Mouse (Mus musculus) intestine, postnatal 0 days (tissue): ENCODE measurements around the gene 3110082I17Rik. TPM values are rescaled to one million over a fixed set of nuclear protein-coding genes. Genes with fewer than 3 reads are reported as not detected.

Source experiments
- ATAC-seq: fragments of 200-750 bp; cut with Nextera tagmentation; 2 replicates; pipeline ENCODE4 v1.8.0; 2017; ENCODE audit warnings: mild to moderate bottlenecking, moderate TSS enrichment, moderate library complexity
- H3K27ac ChIP-seq: fragments of 300-500 bp; sonication (generic); 2 replicates; pipeline ENCODE4 v1.5.1; 2014; ENCODE audit warnings: mild to moderate bottlenecking, low read depth, low read length, moderate library complexity
- H3K27me3 ChIP-seq: fragments of 300-500 bp; sonication (generic); replicated peaks from 2 replicates; pipeline ENCODE4 v1.6.1; 2014; ENCODE audit warnings: low read length, mixed read lengths; ENCODE audit not compliant: control insufficient read depth, insufficient read depth
- H3K36me3 ChIP-seq: fragments of 300-500 bp; sonication (generic); 2 replicates; pipeline ENCODE4 v1.6.1; 2014; ENCODE audit warnings: mild to moderate bottlenecking, moderate library complexity; ENCODE audit not compliant: control insufficient read depth, insufficient read depth
- H3K4me1 ChIP-seq: fragments of 300-500 bp; sonication (generic); replicated peaks from 2 replicates; pipeline ENCODE4 v1.6.1; 2014; ENCODE audit warnings: antibody characterized with exemption, low read length, mixed read lengths; ENCODE audit not compliant: control insufficient read depth, insufficient read depth
- H3K4me2 ChIP-seq: fragments of 300-500 bp; sonication (generic); replicated peaks from 2 replicates; pipeline ENCODE4 v1.6.1; 2014; ENCODE audit warnings: low read depth, mild to moderate bottlenecking, moderate library complexity
- H3K4me3 ChIP-seq: fragments of 300-500 bp; sonication (generic); 2 replicates; pipeline ENCODE4 v1.5.1; 2014; ENCODE audit warnings: low read depth, low read length
- H3K9ac ChIP-seq: fragments of 300-500 bp; sonication (generic); 2 replicates; pipeline ENCODE4 v1.6.1; 2014; ENCODE audit warnings: mild to moderate bottlenecking, low read depth, low read length
- H3K9me3 ChIP-seq: fragments of 300-500 bp; sonication (generic); 2 replicates; pipeline ENCODE4 v1.6.1; 2016; ENCODE audit warnings: mixed run types; ENCODE audit not compliant: control insufficient read depth
- CTCF ChIP-seq: sonication (generic); IDR thresholded peaks from 2 replicates; pipeline ENCODE4 v1.5.1; 2016; ENCODE audit warnings: low read depth, mild to moderate bottlenecking, control low read depth, antibody characterized with exemption, moderate library complexity
- WGBS: fragments of 180-500 bp; shearing (Covaris S2); extraction: QIAGEN DNeasy Blood & Tissue Kit; methylation state at CpG from one replicate; pipeline ENCODE4 v1.1.7; 2014; 5-methylcytosine and 5-hydroxymethylcytosine counted together
- polyA plus RNA-seq: library from polyadenylated mRNA; unstranded; fragments of >200 nt; fragmentation: Nextera tagmentation; extraction: Ambion mirVana; gene quantifications from 2 replicates; pipeline ENCODE4 v1.2.1, GENCODE M21; 2015

3110082I17Rik gene
- polyA plus RNA-seq, 1 experiment from 2014 or later: 8.3 TPM

- no peaks in the 10 kb centered on the region for H3K27me3 ChIP-seq
- H3K4me3 ChIP-seq: no peak overlapping the region
- no peaks in the 10 kb centered on the region for H3K9me3 ChIP-seq
- no peak overlapping the region for H3K4me2 ChIP-seq
- no peaks in the 10 kb centered on the region; the same call in 1 of the 2 replicates for H3K36me3 ChIP-seq
- WGBS: 65% methylated on average over 3 of the region's 3 CpGs
- ATAC-seq: no peak
- 0 out of 2 replicates have a peak, but pooled peaks cover 5% of the 10 kb centered on the region for H3K4me1 ChIP-seq
- no peak overlapping the region for H3K27ac ChIP-seq
- no peak overlapping the region for H3K9ac ChIP-seq
- TF ChIP-seq CTCF: no peak
Observed at GRCm38 (mm10) chr5:139405953-139406352, 54.4 kb downstream of the 3110082I17Rik start.

GRCm38 (mm10) chr5:139405478-139405877 lies 54.8 kb downstream of the 3110082I17Rik start:
- Histone ChIP-seq H3K27ac (no peak overlapping the region), H3K9ac (no peak overlapping the region), H3K4me1 (0 out of 2 replicates have a peak, but pooled peaks cover 5% of the 10 kb centered on the region), H3K27me3 (no peaks in the 10 kb centered on the region), H3K4me2 (no peak overlapping the region), H3K36me3 (no peaks in the 10 kb centered on the region; the same call in 1 of the 2 replicates), H3K9me3 (no peaks in the 10 kb centered on the region), H3K4me3 (no peak overlapping the region)
- ATAC-seq: no peak
- no peak for TF ChIP-seq CTCF
- WGBS: 77% methylated on average over 7 of the region's 7 CpGs

GRCm38 (mm10) chr5:139404801-139405401 lies 55.4 kb downstream of the 3110082I17Rik start, which contains the start of gene C130050O18Rik:
Gene C130050O18Rik (plus strand): TSS chr5:139405280.
- 0 out of 2 replicates have a peak, but pooled peaks cover 5% of the 10 kb centered on the region for H3K4me1 ChIP-seq
- no peak within 1 kb of the TSS for H3K4me3 ChIP-seq
- H3K4me2 ChIP-seq: no peak within 1 kb of the TSS
- no peaks in the 10 kb centered on the region for H3K27me3 ChIP-seq
- no peaks in the 10 kb centered on the region for H3K9me3 ChIP-seq
- 78% methylated on average over 6 of the region's 6 CpGs for WGBS
- H3K36me3 ChIP-seq: no peaks in the 10 kb centered on the region; the same call in 1 of the 2 replicates
- H3K27ac ChIP-seq: no peak within 1 kb of the TSS
- TF ChIP-seq CTCF: no peak
- no peak within 1 kb of the TSS; the same call in 1 of the 2 replicates for H3K9ac ChIP-seq
- no peak for ATAC-seq

GRCm38 (mm10) chr5:139403692-139404260 lies 56.6 kb downstream of the 3110082I17Rik start:
- Histone ChIP-seq H3K9ac (no peak overlapping the region), H3K36me3 (no peaks in the 10 kb centered on the region; the same call in 1 of the 2 replicates), H3K27ac (no peak overlapping the region), H3K9me3 (no peaks in the 10 kb centered on the region), H3K4me1 (no peaks in the 10 kb centered on the region), H3K4me3 (no peak overlapping the region), H3K4me2 (no peak overlapping the region), H3K27me3 (no peaks in the 10 kb centered on the region)
- TF ChIP-seq CTCF: no peak
- no peak for ATAC-seq
- WGBS: 89% methylated on average over 8 of the region's 8 CpGs

GRCm38 (mm10) chr5:139402106-139402505 lies 58.2 kb downstream of the 3110082I17Rik start:
- Histone ChIP-seq H3K4me2 (no peak overlapping the region), H3K36me3 (no peaks in the 10 kb centered on the region; the same call in 1 of the 2 replicates), H3K27ac (no peak overlapping the region), H3K4me1 (no peaks in the 10 kb centered on the region), H3K4me3 (no peak overlapping the region), H3K9ac (no peak overlapping the region), H3K27me3 (no peaks in the 10 kb centered on the region), H3K9me3 (no peaks in the 10 kb centered on the region)
- ATAC-seq: no peak
- TF ChIP-seq CTCF: no peak
- WGBS: 93% methylated on average over 2 of the region's 2 CpGs

- H3K4me2 ChIP-seq: no peak overlapping the region
- no peak overlapping the region for H3K4me3 ChIP-seq
- ATAC-seq: no peak
- H3K9ac ChIP-seq: no peak overlapping the region
- H3K4me1 ChIP-seq: no peaks in the 10 kb centered on the region
- no peak for TF ChIP-seq CTCF
- H3K27me3 ChIP-seq: no peaks in the 10 kb centered on the region
- H3K36me3 ChIP-seq: no peaks in the 10 kb centered on the region; the same call in 1 of the 2 replicates
- no peak overlapping the region for H3K27ac ChIP-seq
- 89% methylated on average over 14 of the region's 14 CpGs for WGBS
- H3K9me3 ChIP-seq: no peaks in the 10 kb centered on the region
Observed at GRCm38 (mm10) chr5:139399991-139400390, 60.3 kb downstream of the 3110082I17Rik start.
